Mouse (Mus musculus): ENCODE measurements around the gene Cwc15.

- TF ChIP-seq CTCF (IDR thresholded peaks at IDR 0.05; ENCODE audit: low read depth, low read length) (no peak), POLR2A (IDR thresholded peaks at IDR 0.05; ENCODE audit: extremely low read depth, insufficient read depth, low read length) (no peak)
These were observed 33.2 kb downstream of the Cwc15 start for GRCm38 (mm10) chr9:14533659-14534058.

Measured in liver, adult 2 months (tissue).